Comparison of ENCODE assay signal across 13 mouse cellular contexts in genomic region chr8:103413589-103414575, GRCm38 (mm10).
DNase-seq lines count a peak whose midpoint lies in the region; ATAC-seq and TF ChIP-seq lines count a peak whose summit lies in the region.
"Had no signal": no experiment of that assay in that cellular context is flagged by ENCODE, and none has a peak within 500 bp of the region (broad histone marks: within the 10 kb centered on the region; RNA-seq: fewer than 3 reads in every experiment).

No protein-coding gene starts in this region.

- no peak overlapping the region for H3K9ac ChIP-seq in limb, embryonic 13.5 days
- no peak overlapping the region for H3K9ac ChIP-seq in hindbrain, embryonic 12.5 days
- H3K9ac ChIP-seq: forebrain, embryonic 12.5 days; hindbrain, embryonic 13.5 days; midbrain, embryonic 15.5 days had no signal

- no peaks in the 10 kb centered on the region for H3K36me3 ChIP-seq in heart, embryonic 10.5 days
- H3K36me3 ChIP-seq in limb, embryonic 13.5 days: no peaks in the 10 kb centered on the region
- H3K36me3 ChIP-seq in hindbrain, embryonic 12.5 days: no peaks in the 10 kb centered on the region
- H3K36me3 ChIP-seq: forebrain, embryonic 12.5 days; hindbrain, embryonic 13.5 days; midbrain, embryonic 15.5 days had no signal

- intact Hi-C loops in left cerebral cortex, postnatal 36 days (cut with DNase I): no loop called here

- H3K4me3 ChIP-seq in heart, embryonic 10.5 days: no peak overlapping the region
- H3K4me3 ChIP-seq in embryonic fibroblast, embryonic 13.5 days (ENCODE audit: insufficient read depth, low read length): no peak overlapping the region
- H3K4me3 ChIP-seq in limb, embryonic 13.5 days: no peak overlapping the region
- no peak overlapping the region for H3K4me3 ChIP-seq in hindbrain, embryonic 12.5 days
- H3K4me3 ChIP-seq: forebrain, embryonic 12.5 days; hindbrain, embryonic 13.5 days; midbrain, embryonic 15.5 days had no signal

- no peak for TF ChIP-seq CTCF in embryonic fibroblast, embryonic 13.5 days (IDR thresholded peaks at IDR 0.05; ENCODE audit: borderline replicate concordance, insufficient read depth, low read length)

- TF ChIP-seq POLR2A in embryonic fibroblast, embryonic 13.5 days (IDR thresholded peaks at IDR 0.05; ENCODE audit: low read depth, low read length): peak; percentile 12; the same call in 1 of the 2 replicates

- H3K4me2 ChIP-seq in limb, embryonic 13.5 days (replicated peaks): no peak overlapping the region
- H3K4me2 ChIP-seq in hindbrain, embryonic 12.5 days (replicated peaks): no peak overlapping the region
- H3K4me2 ChIP-seq: forebrain, embryonic 12.5 days; hindbrain, embryonic 13.5 days; midbrain, embryonic 15.5 days had no signal

- H3K4me1 ChIP-seq in heart, embryonic 10.5 days: peaks cover 18% of the 10 kb centered on the region
- peaks cover 15% of the 10 kb centered on the region for H3K4me1 ChIP-seq in embryonic fibroblast, embryonic 13.5 days (ENCODE audit: control insufficient read depth, insufficient read depth, low read length)
- H3K4me1 ChIP-seq in limb, embryonic 13.5 days: peaks cover 25% of the 10 kb centered on the region
- peaks cover 11% of the 10 kb centered on the region; the same call in 1 of the 2 replicates for H3K4me1 ChIP-seq in hindbrain, embryonic 12.5 days
- H3K4me1 ChIP-seq: forebrain, embryonic 12.5 days; hindbrain, embryonic 13.5 days; midbrain, embryonic 15.5 days had no signal

- WGBS in heart, embryonic 10.5 days: 57% methylated on average over 11 of the region's 11 CpGs
- WGBS in limb, embryonic 13.5 days: 35% methylated on average over 11 of the region's 11 CpGs
- 71% methylated on average over 11 of the region's 11 CpGs for WGBS in hindbrain, embryonic 12.5 days

- peak; percentile 55; the same call in 1 of the 2 replicates for ATAC-seq in limb, embryonic 13.5 days (ENCODE audit: low FRiP score, low read depth)
- ATAC-seq in hindbrain, embryonic 12.5 days (ENCODE audit: low FRiP score): no peak
- ATAC-seq: midbrain, embryonic 15.5 days had no signal

- H3K27me3 ChIP-seq in heart, embryonic 10.5 days (ENCODE audit: insufficient read depth, poor library complexity, severe bottlenecking): no peaks in the 10 kb centered on the region
- H3K27me3 ChIP-seq in limb, embryonic 13.5 days: no peaks in the 10 kb centered on the region
- H3K27me3 ChIP-seq in hindbrain, embryonic 12.5 days: no peaks in the 10 kb centered on the region
- H3K27me3 ChIP-seq: forebrain, embryonic 12.5 days; hindbrain, embryonic 13.5 days; midbrain, embryonic 15.5 days had no signal

- H3K9me3 ChIP-seq in heart, embryonic 10.5 days: no peaks in the 10 kb centered on the region
- H3K9me3 ChIP-seq in limb, embryonic 13.5 days: no peaks in the 10 kb centered on the region
- H3K9me3 ChIP-seq in hindbrain, embryonic 12.5 days (replicated peaks): no peaks in the 10 kb centered on the region
- H3K9me3 ChIP-seq: forebrain, embryonic 12.5 days; hindbrain, embryonic 13.5 days; midbrain, embryonic 15.5 days had no signal

- peak overlapping the region; percentile 52; the same call in 1 of the 2 replicates for H3K27ac ChIP-seq in heart, embryonic 10.5 days
- H3K27ac ChIP-seq in embryonic fibroblast, embryonic 13.5 days (ENCODE audit: insufficient read depth, low read length): peak overlapping the region; percentile 96
- peak overlapping the region; percentile 6; the same call in 1 of the 2 replicates for H3K27ac ChIP-seq in limb, embryonic 13.5 days
- no peak overlapping the region for H3K27ac ChIP-seq in hindbrain, embryonic 12.5 days
- H3K27ac ChIP-seq: forebrain, embryonic 12.5 days; hindbrain, embryonic 13.5 days; midbrain, embryonic 15.5 days had no signal

- DNase-seq in heart, embryonic 10.5 days (ENCODE audit: low spot score): no peak
- DNase-seq in heart, adult 9 months (ENCODE audit: low spot score in 2 of 2): no peak
- peak; percentile 56 for DNase-seq in Muller cell, postnatal 12 days (ENCODE audit: inconsistent ontology term)
- DNase-seq in thymus, adult 18-20 months: no peak
- no peak for DNase-seq in left cerebral cortex, postnatal 36 days (ENCODE audit: low spot score in 2 of 2)
- DNase-seq: cerebellum, adult 18-20 months; heart, adult 18-20 months had no signal
